Mouse (Mus musculus): ENCODE data around the gene Arl5a.

The Arl5a gene

GRCm38 (mm10) chr2:52358156-52358555, 66.5 kb downstream of the Arl5a start:
- DNase-seq = no peak

- no peak for DNase-seq
Measured at GRCm38 (mm10) chr2:52351029-52351428, 73.7 kb downstream of the Arl5a start.

Measured in cerebellum, adult 9-11 months (tissue).